Mouse (Mus musculus): ENCODE results near the gene Golt1a. TPM values are rescaled to one million over a fixed set of nuclear protein-coding genes. Genes with fewer than 3 reads are reported as not detected.

The Golt1a gene
- polyA plus RNA-seq, 1 experiment from 2014 or later = not detected

DNA sequence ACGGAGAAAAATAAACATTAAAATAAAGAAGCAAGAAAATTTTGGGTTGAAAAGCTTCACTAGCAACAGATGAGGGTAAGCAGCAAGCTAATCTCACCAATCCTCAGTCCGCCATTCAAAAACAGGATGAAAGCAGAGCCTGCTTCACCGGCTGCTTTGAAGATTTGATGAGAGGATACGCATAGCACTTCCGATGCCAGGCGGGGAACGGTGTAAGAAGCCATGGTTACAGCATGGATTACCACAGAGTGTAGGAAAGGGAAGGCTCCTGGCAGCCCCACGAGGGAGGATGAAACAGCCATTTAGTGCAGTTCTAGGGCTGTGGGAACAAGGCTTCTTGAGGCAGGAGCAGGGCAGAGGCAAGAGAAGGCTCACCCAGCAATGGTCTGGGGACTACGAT lies 42.2 kb downstream of the Golt1a start:
- ATAC-seq = no peak
- Histone ChIP-seq H3K4me2 (no peak overlapping the region), H3K27me3 (0 out of 2 replicates have a peak, but pooled peaks cover 8% of the 10 kb centered on the region), H3K27ac (no peak overlapping the region), H3K9me3 (replicated peaks) (no peaks in the 10 kb centered on the region), H3K9ac (no peak overlapping the region), H3K4me3 (no peak overlapping the region), H3K4me1 (peaks cover 6% of the 10 kb centered on the region), H3K36me3 (ENCODE audit: poor library complexity, severe bottlenecking) (no peaks in the 10 kb centered on the region)
- whole genome bisulfite sequencing = 51% methylated on average over 9 of the region's 9 CpGs

DNA sequence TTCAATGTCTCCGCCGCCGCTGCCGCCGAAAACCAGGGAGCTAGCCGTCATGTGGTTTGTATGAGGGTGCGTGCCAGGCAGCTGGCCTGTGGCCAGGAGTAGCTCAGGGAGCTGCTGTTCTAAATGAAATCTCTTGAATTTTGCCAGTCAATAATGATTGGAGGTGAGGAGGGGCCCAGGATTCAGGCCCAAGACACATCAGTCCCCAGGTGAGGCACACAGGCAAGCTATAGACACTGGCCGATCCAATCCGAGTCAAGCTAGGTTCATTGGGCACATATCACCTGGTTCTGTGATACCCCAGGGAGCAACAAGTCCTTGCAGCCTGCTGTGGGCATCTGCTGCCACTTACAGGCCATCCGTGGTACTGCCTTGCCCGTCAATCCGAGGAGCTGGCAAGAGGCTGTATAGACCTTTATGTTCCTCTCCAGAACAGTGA lies 43.8 kb downstream of the Golt1a start:
- Histone ChIP-seq H3K27me3 (0 out of 2 replicates have a peak, but pooled peaks cover 8% of the 10 kb centered on the region), H3K4me2 (peak overlapping the region; percentile 5; the same call in 1 of the 2 replicates)
- WGBS = 36% methylated on average over 12 of the region's 12 CpGs

DNA sequence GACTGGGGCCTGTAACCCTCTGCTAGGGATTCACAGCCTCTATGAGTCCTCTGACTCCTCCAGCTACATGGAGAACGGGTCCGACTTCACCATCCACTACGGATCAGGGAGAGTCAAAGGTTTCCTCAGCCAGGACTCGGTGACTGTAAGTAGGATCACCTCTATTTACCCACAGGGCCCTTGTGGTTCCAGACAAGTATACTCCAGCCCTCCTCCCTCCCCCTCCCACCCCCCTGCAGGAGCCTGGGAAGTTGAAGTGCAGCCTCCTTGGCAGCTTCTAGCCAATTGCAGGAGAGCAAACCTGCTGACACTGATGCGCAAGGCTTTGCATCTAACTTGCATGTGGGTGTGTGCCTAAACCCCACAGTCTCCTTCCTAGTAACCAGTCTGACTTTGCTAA lies 45.9 kb downstream of the Golt1a start:
- Histone ChIP-seq H3K9ac (0 out of 2 replicates have a peak overlapping the region, but pooled peaks have one; percentile 8), H3K27me3 (peaks cover 15% of the 10 kb centered on the region; the same call in 1 of the 2 replicates), H3K27ac (no peak overlapping the region), H3K4me1 (peaks cover 6% of the 10 kb centered on the region), H3K9me3 (replicated peaks) (no peaks in the 10 kb centered on the region), H3K4me2 (no peak overlapping the region), H3K36me3 (ENCODE audit: poor library complexity, severe bottlenecking) (no peaks in the 10 kb centered on the region), H3K4me3 (no peak overlapping the region)
- WGBS = 54% methylated on average over 5 of the region's 5 CpGs
- no peak for ATAC-seq

More for the DNA sequence above, 43.8 kb downstream of the Golt1a start:
- Histone ChIP-seq H3K4me1 (peaks cover 6% of the 10 kb centered on the region), H3K9me3 (replicated peaks) (no peaks in the 10 kb centered on the region), H3K4me3 (no peak overlapping the region), H3K9ac (no peak overlapping the region), H3K27ac (no peak overlapping the region), H3K36me3 (ENCODE audit: poor library complexity, severe bottlenecking) (no peaks in the 10 kb centered on the region)
- peak; percentile 70 for ATAC-seq

DNA sequence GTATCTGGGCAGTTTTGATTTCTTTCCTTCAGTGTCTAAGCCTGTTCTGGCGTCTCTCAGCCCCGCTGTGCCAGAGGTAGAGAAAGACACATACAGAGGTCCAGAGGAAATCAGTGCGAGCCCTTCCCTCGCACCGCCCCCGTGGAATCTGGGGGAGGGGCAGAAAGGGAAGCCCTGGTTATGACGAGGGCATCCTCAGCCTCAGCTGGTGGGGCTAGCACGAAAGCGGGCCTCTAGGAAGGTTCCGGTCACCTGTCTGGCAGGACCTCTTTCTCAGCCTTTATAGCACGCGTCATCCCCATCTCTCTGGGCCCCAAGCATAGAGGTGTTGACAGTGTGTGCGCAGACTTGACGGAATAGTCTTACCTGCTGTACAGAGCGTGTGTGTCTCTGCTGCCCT lies 46.3 kb downstream of the Golt1a start:
- no peak for ATAC-seq
- WGBS = 62% methylated on average over 15 of the region's 15 CpGs
- Histone ChIP-seq H3K36me3 (ENCODE audit: poor library complexity, severe bottlenecking) (no peaks in the 10 kb centered on the region), H3K9me3 (replicated peaks) (no peaks in the 10 kb centered on the region), H3K9ac (0 out of 2 replicates have a peak overlapping the region, but pooled peaks have one; percentile 8), H3K27ac (no peak overlapping the region), H3K4me3 (no peak overlapping the region), H3K4me2 (no peak overlapping the region), H3K27me3 (peaks cover 15% of the 10 kb centered on the region; the same call in 1 of the 2 replicates), H3K4me1 (peaks cover 6% of the 10 kb centered on the region)

DNA sequence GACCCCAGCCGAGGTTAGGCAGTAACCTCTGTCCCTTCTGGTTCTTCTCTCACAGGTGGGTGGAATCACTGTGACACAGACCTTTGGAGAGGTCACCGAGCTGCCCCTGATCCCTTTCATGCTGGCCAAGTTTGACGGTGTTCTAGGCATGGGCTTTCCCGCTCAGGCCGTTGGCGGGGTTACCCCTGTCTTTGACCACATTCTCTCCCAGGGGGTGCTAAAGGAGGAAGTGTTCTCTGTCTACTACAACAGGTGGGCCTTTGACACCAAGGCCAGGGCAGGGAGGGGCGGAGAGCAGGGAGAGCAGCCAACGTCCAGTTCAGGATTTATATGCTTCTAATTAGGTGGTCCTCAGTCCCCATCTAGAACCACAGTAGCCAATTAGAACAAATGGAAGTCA lies 46.7 kb downstream of the Golt1a start:
- Histone ChIP-seq H3K4me3 (no peak overlapping the region), H3K27ac (no peak overlapping the region), H3K4me1 (peaks cover 6% of the 10 kb centered on the region), H3K9me3 (replicated peaks) (no peaks in the 10 kb centered on the region), H3K36me3 (ENCODE audit: poor library complexity, severe bottlenecking) (no peaks in the 10 kb centered on the region), H3K9ac (no peak overlapping the region), H3K4me2 (no peak overlapping the region), H3K27me3 (peaks cover 15% of the 10 kb centered on the region)
- no peak for ATAC-seq
- WGBS = 72% methylated on average over 8 of the region's 8 CpGs

DNA sequence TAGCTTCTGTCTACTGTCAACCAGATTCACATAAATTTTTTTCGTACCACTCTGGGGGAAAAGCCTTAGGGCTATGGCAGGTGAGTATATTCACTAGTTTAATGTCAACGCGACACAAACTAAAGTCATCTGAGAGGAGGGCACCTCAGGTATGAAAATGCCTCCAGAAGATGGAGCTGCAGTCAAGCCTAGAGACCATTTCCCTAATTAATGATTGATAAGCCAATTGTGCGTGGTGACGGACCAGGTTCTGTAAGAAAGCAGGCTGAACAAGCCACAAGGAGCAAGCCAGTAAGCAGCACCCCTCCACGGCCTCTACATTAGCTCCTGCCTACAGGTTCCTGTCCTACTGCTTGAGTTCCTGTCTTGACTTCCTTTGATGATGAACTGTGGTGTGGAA lies 51.4 kb downstream of the Golt1a start:
- Histone ChIP-seq H3K4me1 (peaks cover 22% of the 10 kb centered on the region), H3K4me3 (no peak overlapping the region), H3K36me3 (ENCODE audit: poor library complexity, severe bottlenecking) (no peaks in the 10 kb centered on the region), H3K27me3 (peaks cover 45% of the 10 kb centered on the region), H3K4me2 (no peak overlapping the region), H3K27ac (no peak overlapping the region), H3K9me3 (replicated peaks) (no peaks in the 10 kb centered on the region), H3K9ac (no peak overlapping the region)
- ATAC-seq = no peak
- 90% methylated on average over 6 of the region's 6 CpGs for WGBS

DNA sequence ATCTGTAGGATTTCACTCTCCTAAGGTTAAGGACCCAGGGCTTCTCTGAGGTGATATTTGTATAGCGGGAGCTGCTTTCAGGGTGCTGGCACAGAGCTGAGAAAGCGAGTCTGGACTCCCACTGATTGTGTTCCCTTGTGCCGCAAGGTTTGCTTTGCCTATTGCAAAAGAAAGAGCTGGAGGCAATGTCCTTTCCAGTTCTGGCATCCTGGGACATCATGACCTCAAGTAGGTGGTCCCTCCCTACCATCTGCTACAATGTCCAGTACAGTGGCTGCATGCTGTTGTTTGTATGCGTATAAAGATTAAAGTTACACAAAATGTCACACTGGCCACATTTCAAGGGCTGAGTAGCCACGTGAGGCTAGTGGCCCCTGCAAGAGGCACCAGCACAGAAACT lies 52.5 kb downstream of the Golt1a start:
- 88% methylated on average over 5 of the region's 5 CpGs for WGBS
- Histone ChIP-seq H3K27me3 (peaks cover 51% of the 10 kb centered on the region), H3K9ac (no peak overlapping the region), H3K36me3 (ENCODE audit: poor library complexity, severe bottlenecking) (no peaks in the 10 kb centered on the region), H3K9me3 (replicated peaks) (no peaks in the 10 kb centered on the region), H3K4me1 (peaks cover 24% of the 10 kb centered on the region), H3K4me2 (no peak overlapping the region), H3K27ac (no peak overlapping the region), H3K4me3 (no peak overlapping the region)
- ATAC-seq = no peak

DNA sequence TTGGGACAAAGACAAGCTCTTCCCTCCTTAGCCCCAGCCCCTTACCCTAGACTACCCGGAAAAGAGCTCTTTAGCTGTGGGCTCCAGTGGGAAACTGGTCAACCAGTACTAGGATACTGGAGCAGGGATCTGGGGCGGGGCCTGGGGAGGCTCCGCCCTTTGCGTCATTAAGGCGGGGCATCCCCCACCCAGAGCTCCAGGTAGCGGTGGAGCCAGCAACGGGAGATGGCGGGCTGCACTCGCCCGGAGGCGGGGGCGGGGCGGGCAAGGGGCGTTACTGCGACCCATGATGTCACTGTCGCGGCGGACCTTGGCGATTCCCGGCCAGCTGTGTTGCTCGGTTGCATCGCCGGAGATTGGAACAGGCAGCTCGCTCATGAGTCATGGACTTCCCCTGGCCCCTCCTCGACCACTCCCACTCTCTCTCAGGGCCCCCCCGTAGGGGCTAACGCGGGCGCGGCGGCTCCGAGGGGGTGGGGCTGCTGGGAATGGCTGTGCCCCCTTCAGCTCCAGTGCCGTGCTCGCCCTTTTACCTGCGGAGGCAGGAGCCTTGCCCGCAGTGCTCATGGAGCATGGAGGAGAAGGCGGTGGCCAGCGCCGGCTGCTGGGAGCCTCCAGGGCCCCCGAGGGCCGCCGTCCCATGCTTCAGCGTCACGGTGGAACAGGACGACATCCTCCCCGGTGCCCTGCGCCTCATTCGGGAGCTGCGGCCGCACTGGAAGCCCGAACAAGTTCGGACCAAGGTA lies 53.8 kb downstream of the Golt1a start, which contains the start of gene Etnk2:
Gene Etnk2 (plus strand): TSS at position 297 of the 746 bp plus-strand sequence.
- Histone ChIP-seq H3K27me3 (peaks cover 51% of the 10 kb centered on the region), H3K9ac (peak within 1 kb of the TSS; percentile 67), H3K4me1 (peaks cover 36% of the 10 kb centered on the region), H3K9me3 (replicated peaks) (no peaks in the 10 kb centered on the region), H3K4me3 (peak within 1 kb of the TSS; percentile 62), H3K36me3 (ENCODE audit: poor library complexity, severe bottlenecking) (no peaks in the 10 kb centered on the region), H3K27ac (no peak within 1 kb of the TSS), H3K4me2 (peak within 1 kb of the TSS; percentile 97)
- WGBS = under 1% methylated on average over 51 of the region's 52 CpGs
- ATAC-seq = peak; percentile 75

DNA sequence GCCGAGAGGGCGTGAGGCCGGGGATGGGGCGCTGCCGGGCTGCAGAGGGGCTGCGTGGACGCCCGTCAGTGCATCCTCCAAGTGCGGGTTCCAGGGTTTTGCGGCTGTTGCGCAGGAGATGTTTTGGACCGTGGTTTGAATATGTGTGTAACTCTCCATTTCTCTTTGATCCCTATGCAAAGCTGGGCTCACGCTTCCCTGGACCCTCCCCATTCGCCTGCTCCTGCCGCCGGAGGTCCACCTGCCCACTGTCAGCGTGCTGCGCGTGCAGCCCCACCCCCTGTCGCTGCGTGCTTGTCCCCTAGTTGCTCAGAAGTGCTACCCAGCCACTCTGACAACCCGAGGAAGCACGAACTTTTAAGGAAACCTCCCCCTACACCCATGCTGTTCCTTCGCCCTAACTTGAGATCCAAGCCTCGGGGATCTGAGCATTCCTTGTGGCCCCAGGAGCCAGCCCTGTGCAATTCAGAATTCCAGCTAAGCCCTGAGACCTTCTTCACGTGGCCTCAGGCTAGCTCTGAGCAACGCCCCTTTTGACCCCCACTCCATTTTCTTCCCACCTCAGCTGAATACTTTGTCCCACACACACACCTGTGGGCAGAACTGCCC lies 54.5 kb downstream of the Golt1a start:
- Histone ChIP-seq H3K4me2 (peak overlapping the region; percentile 97), H3K27ac (no peak overlapping the region), H3K4me1 (peaks cover 36% of the 10 kb centered on the region), H3K36me3 (ENCODE audit: poor library complexity, severe bottlenecking) (no peaks in the 10 kb centered on the region), H3K9ac (peak overlapping the region; percentile 67), H3K27me3 (peaks cover 49% of the 10 kb centered on the region), H3K9me3 (replicated peaks) (no peaks in the 10 kb centered on the region), H3K4me3 (peak overlapping the region; percentile 62)
- peak; percentile 1; the same call in 1 of the 2 replicates for ATAC-seq
- 0% methylated on average over 27 of the region's 27 CpGs for WGBS

DNA sequence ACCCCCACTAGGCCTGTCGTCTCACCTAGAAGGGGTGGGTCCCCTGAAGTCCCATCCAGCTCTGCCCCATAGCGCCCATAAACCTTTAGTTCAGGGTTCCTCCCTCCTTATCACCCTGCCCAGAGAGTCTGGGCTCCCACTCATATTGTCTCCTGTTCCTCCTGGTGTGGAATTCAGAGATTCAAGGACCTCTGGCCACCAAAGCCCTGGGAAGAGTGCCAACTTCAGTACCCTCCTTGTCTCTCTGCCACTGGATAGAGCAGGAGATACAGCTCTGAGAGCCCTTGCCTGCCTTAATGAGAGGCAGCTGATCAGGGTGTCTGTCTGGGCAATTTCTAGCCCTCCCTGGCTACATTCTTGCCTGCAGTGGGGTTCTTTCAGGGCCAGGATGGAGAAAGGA lies 55.3 kb downstream of the Golt1a start:
- Histone ChIP-seq H3K9me3 (replicated peaks) (no peaks in the 10 kb centered on the region), H3K9ac (no peak overlapping the region), H3K27me3 (peaks cover 45% of the 10 kb centered on the region), H3K4me2 (no peak overlapping the region), H3K4me3 (no peak overlapping the region), H3K36me3 (ENCODE audit: poor library complexity, severe bottlenecking) (no peaks in the 10 kb centered on the region), H3K4me1 (peaks cover 36% of the 10 kb centered on the region), H3K27ac (no peak overlapping the region)
- ATAC-seq = no peak
- WGBS = 33% methylated on average over 2 of the region's 2 CpGs

DNA sequence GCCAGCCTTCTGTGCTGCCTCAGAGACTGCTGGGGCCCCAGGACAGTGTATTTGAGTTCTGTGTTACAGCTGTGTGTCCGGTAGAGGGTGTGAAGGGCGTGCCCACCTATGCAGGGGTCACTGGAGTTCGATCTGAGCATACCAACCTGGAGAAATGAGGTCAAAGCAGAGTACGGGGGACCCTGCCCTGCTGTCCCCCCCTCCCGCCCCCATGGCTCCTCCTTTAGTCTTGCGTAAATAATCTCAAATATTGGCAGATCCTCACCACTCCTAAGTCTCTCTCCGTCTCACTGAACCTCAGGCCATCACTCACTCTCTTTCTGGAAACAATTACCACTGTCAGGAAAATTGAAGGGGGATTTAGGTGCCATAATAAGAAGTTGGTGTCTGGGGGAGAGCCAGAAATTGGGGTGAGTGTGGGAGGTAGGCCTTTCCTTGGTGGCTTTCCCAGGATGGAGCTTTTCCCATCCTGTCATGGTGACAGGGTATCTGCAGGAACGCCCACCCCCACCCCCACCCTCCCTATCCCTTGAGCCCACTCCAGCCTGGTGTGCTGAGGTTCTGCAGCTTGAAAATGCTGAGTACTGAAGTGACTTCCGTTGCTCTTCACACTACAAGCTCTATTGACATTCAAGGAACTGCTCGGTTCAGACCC lies 57.5 kb downstream of the Golt1a start:
- Histone ChIP-seq H3K27ac (no peak overlapping the region), H3K9me3 (replicated peaks) (no peaks in the 10 kb centered on the region), H3K27me3 (peaks cover 42% of the 10 kb centered on the region), H3K4me1 (peaks cover 36% of the 10 kb centered on the region), H3K36me3 (ENCODE audit: poor library complexity, severe bottlenecking) (no peaks in the 10 kb centered on the region), H3K9ac (no peak overlapping the region), H3K4me3 (no peak overlapping the region), H3K4me2 (no peak overlapping the region)
- WGBS = 54% methylated on average over 10 of the region's 10 CpGs
- ATAC-seq = no peak

Measured in forebrain, embryonic 13.5 days (tissue).